Mouse (Mus musculus) neural tube, embryonic 11.5 days (tissue): ENCODE data around the gene Csn1s1. TPM values are rescaled to one million over a fixed set of nuclear protein-coding genes. Genes with fewer than 3 reads are reported as not detected.

ENCODE experiments used
- ATAC-seq: fragments of 200-750 bp; cut with Nextera tagmentation; 2 replicates; pipeline ENCODE4 v1.8.0; 2017; ENCODE audit warnings: moderate number of reproducible peaks, mild to moderate bottlenecking, moderate TSS enrichment, moderate library complexity; ENCODE audit not compliant: insufficient read depth, low FRiP score, low TSS enrichment
- DNase-seq: peaks from one replicate; pipeline ENCODE4 v3.0.0-alpha.2; 2015; ENCODE audit warnings: low spot score
- H3K27ac ChIP-seq: fragments of 300-500 bp; sonication (generic); 2 replicates; pipeline ENCODE4 v1.5.1; 2014; ENCODE audit warnings: low read depth, mild to moderate bottlenecking, low read length
- H3K27me3 ChIP-seq: fragments of 300-500 bp; sonication (generic); 2 replicates; pipeline ENCODE4 v1.6.1; 2014; ENCODE audit warnings: mild to moderate bottlenecking, low read length, mixed read lengths; ENCODE audit not compliant: control insufficient read depth, insufficient read depth
- H3K36me3 ChIP-seq: fragments of 300-500 bp; sonication (generic); 2 replicates; pipeline ENCODE4 v1.6.1; 2014; ENCODE audit warnings: mild to moderate bottlenecking, low read length, moderate library complexity, mixed read lengths; ENCODE audit not compliant: control insufficient read depth, insufficient read depth
- H3K4me1 ChIP-seq: fragments of 300-500 bp; sonication (generic); 2 replicates; pipeline ENCODE4 v1.6.1; 2014; ENCODE audit warnings: low read length, mixed read lengths; ENCODE audit not compliant: control insufficient read depth, insufficient read depth
- H3K4me2 ChIP-seq: fragments of 300-500 bp; sonication (generic); 2 replicates; pipeline ENCODE4 v1.6.1; 2014; ENCODE audit warnings: low read depth, mild to moderate bottlenecking, moderate library complexity
- H3K4me3 ChIP-seq: fragments of 300-500 bp; sonication (generic); 2 replicates; pipeline ENCODE4 v1.5.1; 2014; ENCODE audit warnings: low read depth, low read length
- H3K9ac ChIP-seq: fragments of 300-500 bp; sonication (generic); 2 replicates; pipeline ENCODE4 v1.6.1; 2014; ENCODE audit warnings: mild to moderate bottlenecking, low read length
- H3K9me3 ChIP-seq: fragments of 300-500 bp; sonication (generic); 2 replicates; pipeline ENCODE4 v1.6.1; 2016; ENCODE audit warnings: low read length; ENCODE audit not compliant: control insufficient read depth
- WGBS: fragments of 180-500 bp; shearing (Covaris S2); extraction: QIAGEN DNeasy Blood & Tissue Kit; methylation state at CpG from one replicate; pipeline ENCODE4 v1.1.7; 2014; 5-methylcytosine and 5-hydroxymethylcytosine counted together
- polyA plus RNA-seq: library from polyadenylated mRNA; unstranded; fragments of >200 nt; fragmentation: Nextera tagmentation; extraction: Ambion mirVana; gene quantifications from 2 replicates; pipeline ENCODE4 v1.2.1, GENCODE M21; 2014

The Csn1s1 gene
- polyA plus RNA-seq, result not detected in 2 replicates

DNA sequence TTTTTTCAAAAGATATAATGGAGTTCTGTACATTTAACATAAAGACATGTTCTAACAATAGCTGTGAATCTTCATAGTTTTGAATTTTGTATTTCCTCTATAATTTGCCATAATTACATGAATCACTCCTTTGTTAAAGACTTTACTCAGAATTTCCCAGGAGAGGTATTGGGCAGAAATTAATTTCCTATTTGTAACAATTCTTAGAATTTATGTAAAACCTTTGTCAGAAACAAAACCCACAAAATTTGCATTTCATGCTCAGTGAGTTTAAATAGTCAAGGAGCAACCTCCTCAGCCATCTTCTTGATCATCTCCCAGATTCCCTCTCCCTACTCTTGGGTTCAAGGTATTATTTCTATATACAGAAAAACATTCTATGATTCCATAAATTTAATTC is at the start of gene Csn1s1:
Gene Csn1s1 (plus strand): TSS at position 301 of the 400 bp plus-strand sequence.
- H3K9me3 ChIP-seq, result no peaks in the 10 kb centered on the region
- no peak within 1 kb of the TSS for H3K27ac ChIP-seq
- no peak within 1 kb of the TSS for H3K9ac ChIP-seq
- ATAC-seq (no peak), DNase-seq (no peak)
- H3K4me2 ChIP-seq, result no peak within 1 kb of the TSS
- no peaks in the 10 kb centered on the region for H3K36me3 ChIP-seq
- no peak within 1 kb of the TSS for H3K4me3 ChIP-seq
- H3K4me1 ChIP-seq, result no peaks in the 10 kb centered on the region
- H3K27me3 ChIP-seq, result no peaks in the 10 kb centered on the region

DNA sequence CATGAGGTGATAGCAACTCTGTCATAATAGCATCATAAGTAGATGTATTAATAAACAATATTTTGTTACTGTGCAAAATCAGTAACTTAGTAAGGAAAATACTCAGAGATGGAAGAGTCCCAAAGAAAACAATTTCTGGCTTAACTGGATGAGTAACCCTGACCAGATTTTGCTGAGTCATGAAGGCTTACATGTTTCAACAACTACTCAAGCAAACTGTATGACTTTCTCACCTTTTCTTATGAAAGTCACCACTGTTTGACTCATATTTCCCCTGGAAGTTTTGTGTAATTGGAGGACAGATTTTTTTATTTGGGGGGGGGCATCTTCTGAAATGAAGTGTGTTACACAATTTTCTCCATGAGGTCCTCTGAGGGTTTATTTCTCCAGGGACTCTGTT is 43.3 kb upstream of the Csn1s1 start:
- no peaks in the 10 kb centered on the region for H3K27me3 ChIP-seq
- no peak overlapping the region for H3K27ac ChIP-seq
- H3K9ac ChIP-seq, result no peak overlapping the region
- no peaks in the 10 kb centered on the region for H3K36me3 ChIP-seq
- no peaks in the 10 kb centered on the region for H3K4me1 ChIP-seq
- DNase-seq (no peak), ATAC-seq (no peak)
- no peak overlapping the region for H3K4me3 ChIP-seq
- H3K4me2 ChIP-seq, result no peak overlapping the region
- no peaks in the 10 kb centered on the region for H3K9me3 ChIP-seq

GRCm38 (mm10) chr5:87642787-87643186 is 23.2 kb upstream of the Csn1s1 start:
- Histone ChIP-seq H3K27me3 (no peaks in the 10 kb centered on the region), H3K4me1 (no peaks in the 10 kb centered on the region), H3K9me3 (no peaks in the 10 kb centered on the region), H3K4me3 (no peak overlapping the region), H3K27ac (no peak overlapping the region), H3K4me2 (no peak overlapping the region), H3K36me3 (no peaks in the 10 kb centered on the region), H3K9ac (no peak overlapping the region)
- DNase-seq (no peak), ATAC-seq (no peak)

DNA sequence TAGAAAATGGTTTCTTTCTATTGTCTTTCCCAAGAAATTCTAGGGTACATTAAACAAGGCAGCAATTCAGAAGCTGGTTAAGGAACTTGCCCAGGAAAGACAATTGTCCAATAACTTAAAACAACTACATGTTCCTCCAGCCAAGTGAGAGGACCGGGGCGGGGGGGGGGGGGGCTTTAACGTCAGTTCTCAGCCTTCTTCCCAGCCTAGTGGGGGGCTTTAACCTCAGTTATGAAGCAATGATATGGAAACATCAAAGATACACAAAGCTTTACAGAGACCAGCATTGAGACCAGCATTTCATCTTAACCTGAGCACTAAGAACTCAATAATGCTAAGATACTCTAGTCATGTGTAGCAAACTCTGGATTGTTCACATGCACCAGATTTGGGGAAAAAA is 33.5 kb downstream of the Csn1s1 start, which contains the start of gene Csn2:
Gene Csn2 (minus strand): TSS at position 101 of the 400 bp plus-strand sequence.
- H3K27ac ChIP-seq, result no peak within 1 kb of the TSS
- no peak for DNase-seq

GRCm38 (mm10) chr5:87705891-87706290 is 39.9 kb downstream of the Csn1s1 start:
- no peak overlapping the region for H3K4me2 ChIP-seq
- H3K9ac ChIP-seq, result no peak overlapping the region
- H3K9me3 ChIP-seq, result no peaks in the 10 kb centered on the region; the same call in 1 of the 2 replicates
- H3K27ac ChIP-seq, result no peak overlapping the region
- H3K36me3 ChIP-seq, result no peaks in the 10 kb centered on the region
- H3K4me1 ChIP-seq, result no peaks in the 10 kb centered on the region
- 87% methylated on average over 1 of the region's 1 CpGs for WGBS
- no peak overlapping the region for H3K4me3 ChIP-seq
- no peak for ATAC-seq
- H3K27me3 ChIP-seq, result no peaks in the 10 kb centered on the region
- no peak for DNase-seq

More for the DNA sequence above, 33.5 kb downstream of the Csn1s1 start, which contains the start of gene Csn2:
- H3K4me3 ChIP-seq, result no peak within 1 kb of the TSS
- H3K36me3 ChIP-seq, result no peaks in the 10 kb centered on the region
- H3K27me3 ChIP-seq, result no peaks in the 10 kb centered on the region
- no peak within 1 kb of the TSS for H3K9ac ChIP-seq
- no peaks in the 10 kb centered on the region for H3K4me1 ChIP-seq
- H3K9me3 ChIP-seq, result no peaks in the 10 kb centered on the region
- ATAC-seq, result no peak
- H3K4me2 ChIP-seq, result no peak within 1 kb of the TSS
- 73% methylated on average over 3 of the region's 3 CpGs for WGBS

Other genes starting within 250 kb of the Csn1s1 start
- gene Ugt2b38, start 242.0 kb upstream of the Csn1s1 start, polyA plus RNA-seq, result not detected in 2 replicates
- gene Ugt2a2, start 183.9 kb upstream of the Csn1s1 start, polyA plus RNA-seq, result not detected in 2 replicates
- gene Gm43638, start 179.4 kb upstream of the Csn1s1 start, polyA plus RNA-seq, result not detected in 2 replicates
- gene Ugt2a1, start 175.3 kb upstream of the Csn1s1 start, polyA plus RNA-seq, result not detected in 2 replicates
- not detected in 2 replicates for gene Sult1b1, start 128.0 kb upstream of the Csn1s1 start, polyA plus RNA-seq
- 0.16 TPM in 1 of 2 replicates, not detected in the other for gene Sult1d1, start 97.2 kb upstream of the Csn1s1 start, polyA plus RNA-seq
- not detected in 2 replicates for gene Sult1e1, start 74.6 kb upstream of the Csn1s1 start, polyA plus RNA-seq
- gene Csn2, start 33.4 kb downstream of the Csn1s1 start, polyA plus RNA-seq, result not detected in 2 replicates
- not detected in 2 replicates for gene Csn1s2a, start 108.4 kb downstream of the Csn1s1 start, polyA plus RNA-seq
- gene Csn1s2b, start 141.9 kb downstream of the Csn1s1 start, polyA plus RNA-seq, result not detected in 2 replicates
- not detected in 2 replicates for gene Prr27, start 159.5 kb downstream of the Csn1s1 start, polyA plus RNA-seq
- gene Odam, start 218.8 kb downstream of the Csn1s1 start, polyA plus RNA-seq, result not detected in 2 replicates